Mouse (Mus musculus): ENCODE measurements at regions not wholly inside any gene's neighbourhood (a gene's known extent, or its start where the extent isn't known, plus 50 kb on each side); places are given as distances from the start of the nearest gene placed in this dataset.
"Not testable (repeated sequence)": the region's sequence is repeated elsewhere in the genome, so short reads cannot be mapped to it uniquely, and the experiment has no call there.

- DNase-seq, result no peak
Observed at GRCm38 (mm10) chr17:60268846-60269245, 1255.7 kb upstream of the Nudt12 start.

GRCm38 (mm10) chr17:60267247-60268216 is 1254.4 kb upstream of the Nudt12 start:
- no peak for DNase-seq

- DNase-seq, result not testable (repeated sequence)
Observed at GRCm38 (mm10) chr17:60255338-60255737, 1242.2 kb upstream of the Nudt12 start.

GRCm38 (mm10) chr17:60249923-60250322 is 1236.8 kb upstream of the Nudt12 start:
- no peak for DNase-seq

GRCm38 (mm10) chr17:60234519-60234918 is 1221.3 kb upstream of the Nudt12 start:
- no peak for DNase-seq

- DNase-seq, result no peak
Observed at GRCm38 (mm10) chr17:60197004-60197403, 1183.8 kb upstream of the Nudt12 start.

GRCm38 (mm10) chr17:60181241-60181640 is 1168.1 kb upstream of the Nudt12 start:
- peak; percentile 33 to 60 for DNase-seq

GRCm38 (mm10) chr17:60180646-60181045 is 1167.5 kb upstream of the Nudt12 start:
- peak; percentile 97 for DNase-seq

GRCm38 (mm10) chr17:60165592-60165991 is 1152.4 kb upstream of the Nudt12 start:
- DNase-seq, result no peak

GRCm38 (mm10) chr17:60130589-60130988 is 1117.4 kb upstream of the Nudt12 start:
- DNase-seq, result no peak

- DNase-seq, result no peak
Observed at GRCm38 (mm10) chr17:60098763-60099162, 1085.6 kb upstream of the Nudt12 start.

Measured in cerebellum, postnatal 14 days (tissue).